Mouse (Mus musculus) lung, embryonic 16.5 days (tissue): ENCODE measurements around the gene Brix1. TPM values are rescaled to one million over a fixed set of nuclear protein-coding genes. Genes with fewer than 3 reads are reported as not detected.
"Not testable (repeated sequence)": the region's sequence is repeated elsewhere in the genome, so short reads cannot be mapped to it uniquely, and the experiment has no call there.

Source experiments
- ATAC-seq: fragments of 200-750 bp; cut with Nextera tagmentation; 2 replicates; pipeline ENCODE4 v1.8.0; 2017; ENCODE audit warnings: low read depth, mild to moderate bottlenecking, moderate library complexity
- H3K27ac ChIP-seq: fragments of 300-500 bp; sonication (generic); 2 replicates; pipeline ENCODE4 v1.5.1; 2014; ENCODE audit warnings: mild to moderate bottlenecking, control low read depth, low read length
- H3K27me3 ChIP-seq: fragments of 300-500 bp; sonication (generic); 2 replicates; pipeline ENCODE4 v1.6.1; 2014; ENCODE audit warnings: low read depth, low read length, mixed read lengths; ENCODE audit not compliant: control insufficient read depth, insufficient read depth
- H3K36me3 ChIP-seq: fragments of 300-500 bp; sonication (generic); 2 replicates; pipeline ENCODE4 v1.6.1; 2014; ENCODE audit warnings: low read length; ENCODE audit not compliant: control insufficient read depth, insufficient read depth
- H3K4me1 ChIP-seq: fragments of 300-500 bp; sonication (generic); replicated peaks from 2 replicates; pipeline ENCODE4 v1.6.1; 2014; ENCODE audit warnings: low read length, mixed read lengths; ENCODE audit not compliant: control insufficient read depth, insufficient read depth
- H3K4me2 ChIP-seq: fragments of 300-500 bp; sonication (generic); 2 replicates; pipeline ENCODE4 v1.6.1; 2014; ENCODE audit warnings: low read depth, low read length, control low read depth
- H3K4me3 ChIP-seq: fragments of 300-500 bp; sonication (generic); 2 replicates; pipeline ENCODE4 v1.5.1; 2014; ENCODE audit warnings: mild to moderate bottlenecking, low read length, control low read depth
- H3K9ac ChIP-seq: fragments of 300-500 bp; sonication (generic); 2 replicates; pipeline ENCODE4 v1.6.1; 2014; ENCODE audit warnings: low read length, control low read depth
- H3K9me3 ChIP-seq: fragments of 300-500 bp; sonication (generic); 2 replicates; pipeline ENCODE4 v1.6.1; 2016; ENCODE audit warnings: low read length; ENCODE audit not compliant: control insufficient read depth
- WGBS: fragments of 180-500 bp; shearing (Covaris S2); extraction: QIAGEN DNeasy Blood & Tissue Kit; methylation state at CpG from one replicate; pipeline ENCODE4 v1.1.7; 2014; 5-methylcytosine and 5-hydroxymethylcytosine counted together
- polyA plus RNA-seq: library from polyadenylated mRNA; unstranded; fragments of >200 nt; fragmentation: Nextera tagmentation; extraction: Ambion mirVana; gene quantifications from 2 replicates; pipeline ENCODE4 v1.2.1, GENCODE M21; 2015

Brix1 gene
- polyA plus RNA-seq: 77.0 and 99.6 TPM in 2 replicates

GRCm38 (mm10) chr15:10485484-10486364 lies at the start of gene Brix1, which contains the start of gene Rad1:
Gene Brix1 (minus strand): TSS chr15:10485947.
Gene Rad1 (plus strand): TSS chr15:10486018.
- Histone ChIP-seq H3K4me2 (peak within 1 kb of the TSS; percentile 88), H3K9me3 (no peaks in the 10 kb centered on the region), H3K27me3 (no peaks in the 10 kb centered on the region), H3K4me3 (peak within 1 kb of the TSS; percentile 69), H3K9ac (peak within 1 kb of the TSS; percentile 89), H3K27ac (peak within 1 kb of the TSS; percentile 78), H3K4me1 (peaks cover 16% of the 10 kb centered on the region), H3K36me3 (peaks cover 8% of the 10 kb centered on the region)
- ATAC-seq: peak; percentile 100
- WGBS: under 1% methylated on average over 58 of the region's 58 CpGs

- no peaks in the 10 kb centered on the region for H3K36me3 ChIP-seq
- no peak overlapping the region for H3K4me3 ChIP-seq
- H3K9ac ChIP-seq: no peak overlapping the region
- no peaks in the 10 kb centered on the region for H3K9me3 ChIP-seq
- ATAC-seq: no peak
- WGBS: 75% methylated on average over 5 of the region's 5 CpGs
- H3K27ac ChIP-seq: no peak overlapping the region
- no peaks in the 10 kb centered on the region for H3K4me1 ChIP-seq
- no peaks in the 10 kb centered on the region for H3K27me3 ChIP-seq
- H3K4me2 ChIP-seq: no peak overlapping the region
These were observed 48.8 kb upstream of the Brix1 start for GRCm38 (mm10) chr15:10534591-10534990.

- not testable (repeated sequence) for H3K36me3 ChIP-seq, H3K4me2 ChIP-seq, H3K27ac ChIP-seq, H3K4me1 ChIP-seq, H3K9ac ChIP-seq, ATAC-seq, H3K27me3 ChIP-seq, H3K4me3 ChIP-seq, H3K9me3 ChIP-seq
- WGBS: 81% methylated on average over 10 of the region's 10 CpGs
These were observed 47.6 kb upstream of the Brix1 start for GRCm38 (mm10) chr15:10533361-10533760.

- Histone ChIP-seq H3K9ac (no peak overlapping the region), H3K36me3 (no peaks in the 10 kb centered on the region), H3K4me1 (no peaks in the 10 kb centered on the region), H3K4me2 (no peak overlapping the region), H3K27me3 (no peaks in the 10 kb centered on the region), H3K9me3 (no peaks in the 10 kb centered on the region), H3K27ac (no peak overlapping the region), H3K4me3 (no peak overlapping the region)
- ATAC-seq: no peak
- 67% methylated on average over 4 of the region's 4 CpGs for WGBS
These were observed 45.6 kb upstream of the Brix1 start for GRCm38 (mm10) chr15:10531352-10531751.

- ATAC-seq: no peak
- H3K9me3 ChIP-seq: no peaks in the 10 kb centered on the region
- H3K4me2 ChIP-seq: no peak overlapping the region
- no peak overlapping the region for H3K27ac ChIP-seq
- no peaks in the 10 kb centered on the region for H3K4me1 ChIP-seq
- H3K27me3 ChIP-seq: no peaks in the 10 kb centered on the region
- WGBS: 55% methylated on average over 1 of the region's 1 CpGs
- no peaks in the 10 kb centered on the region for H3K36me3 ChIP-seq
- no peak overlapping the region for H3K9ac ChIP-seq
- no peak overlapping the region for H3K4me3 ChIP-seq
These were observed 40.1 kb upstream of the Brix1 start for GRCm38 (mm10) chr15:10525896-10526295.

GRCm38 (mm10) chr15:10515166-10515565 lies 29.4 kb upstream of the Brix1 start:
- no peak for ATAC-seq
- H3K27me3 ChIP-seq: no peaks in the 10 kb centered on the region
- H3K36me3 ChIP-seq: no peaks in the 10 kb centered on the region
- 82% methylated on average over 7 of the region's 7 CpGs for WGBS
- H3K9me3 ChIP-seq: no peaks in the 10 kb centered on the region
- no peak overlapping the region for H3K27ac ChIP-seq
- no peak overlapping the region for H3K9ac ChIP-seq
- no peaks in the 10 kb centered on the region for H3K4me1 ChIP-seq
- H3K4me3 ChIP-seq: no peak overlapping the region
- H3K4me2 ChIP-seq: no peak overlapping the region

- Histone ChIP-seq H3K4me2 (no peak overlapping the region), H3K27ac (no peak overlapping the region), H3K36me3 (no peaks in the 10 kb centered on the region), H3K9me3 (no peaks in the 10 kb centered on the region), H3K27me3 (no peaks in the 10 kb centered on the region), H3K4me3 (no peak overlapping the region), H3K4me1 (no peaks in the 10 kb centered on the region), H3K9ac (no peak overlapping the region)
- WGBS: 42% methylated on average over 11 of the region's 11 CpGs
- no peak for ATAC-seq
These were observed 20.4 kb upstream of the Brix1 start for GRCm38 (mm10) chr15:10506099-10506498.

GRCm38 (mm10) chr15:10500838-10501719 lies 15.3 kb upstream of the Brix1 start:
- H3K9me3 ChIP-seq: no peaks in the 10 kb centered on the region
- peak; percentile 65; the same call in 1 of the 2 replicates for ATAC-seq

GRCm38 (mm10) chr15:10500035-10500434 lies 14.3 kb upstream of the Brix1 start:
- Histone ChIP-seq H3K4me2 (no peak overlapping the region), H3K27ac (no peak overlapping the region), H3K9ac (no peak overlapping the region), H3K4me1 (no peaks in the 10 kb centered on the region), H3K36me3 (peaks cover 6% of the 10 kb centered on the region; the same call in 1 of the 2 replicates), H3K4me3 (no peak overlapping the region), H3K27me3 (no peaks in the 10 kb centered on the region), H3K9me3 (no peaks in the 10 kb centered on the region)
- 70% methylated on average over 5 of the region's 5 CpGs for WGBS
- ATAC-seq: no peak

More at GRCm38 (mm10) chr15:10500838-10501719, 15.3 kb upstream of the Brix1 start:
- Histone ChIP-seq H3K27ac (no peak overlapping the region), H3K27me3 (no peaks in the 10 kb centered on the region), H3K36me3 (peaks cover 3% of the 10 kb centered on the region; the same call in 1 of the 2 replicates), H3K9ac (no peak overlapping the region), H3K4me1 (no peaks in the 10 kb centered on the region), H3K4me3 (no peak overlapping the region), H3K4me2 (no peak overlapping the region)
- WGBS: 53% methylated on average over 11 of the region's 11 CpGs
